Mouse (Mus musculus) liver, embryonic 11.5 days (tissue): ENCODE results near the gene Pcdh9. TPM values are rescaled to one million over a fixed set of nuclear protein-coding genes. Genes with fewer than 3 reads are reported as not detected.
"Not testable (repeated sequence)": the region's sequence is repeated elsewhere in the genome, so short reads cannot be mapped to it uniquely, and the experiment has no call there.

Experiments
- ATAC-seq: fragments of 200-750 bp; cut with Nextera tagmentation; replicated peaks from 2 replicates; pipeline ENCODE4 v1.8.0; 2017; ENCODE audit warnings: moderate number of reproducible peaks, mild to moderate bottlenecking, moderate TSS enrichment, moderate library complexity; ENCODE audit not compliant: low FRiP score
- DNase-seq: peaks from one replicate; pipeline ENCODE4 v3.0.0-alpha.2; 2017; ENCODE audit warnings: low spot score
- H3K27ac ChIP-seq: fragments of 300-500 bp; sonication (generic); 2 replicates; pipeline ENCODE4 v1.5.1; 2014; ENCODE audit warnings: mild to moderate bottlenecking, low read depth, low read length, control low read depth
- H3K27me3 ChIP-seq: fragments of 300-500 bp; sonication (generic); replicated peaks from 2 replicates; pipeline ENCODE4 v1.6.1; 2014; ENCODE audit warnings: low read length, mixed read lengths; ENCODE audit not compliant: control insufficient read depth, insufficient read depth
- H3K36me3 ChIP-seq: fragments of 300-500 bp; sonication (generic); 2 replicates; pipeline ENCODE4 v1.6.1; 2014; ENCODE audit warnings: mild to moderate bottlenecking, low read length, moderate library complexity, mixed read lengths; ENCODE audit not compliant: control insufficient read depth, insufficient read depth
- H3K4me1 ChIP-seq: fragments of 300-500 bp; sonication (generic); replicated peaks from 2 replicates; pipeline ENCODE4 v1.6.1; 2014; ENCODE audit warnings: low read length, mixed read lengths; ENCODE audit not compliant: control insufficient read depth, insufficient read depth
- H3K4me2 ChIP-seq: fragments of 300-500 bp; sonication (generic); 2 replicates; pipeline ENCODE4 v1.6.1; 2014; ENCODE audit warnings: mild to moderate bottlenecking, control low read depth, moderate library complexity
- H3K4me3 ChIP-seq: fragments of 300-500 bp; sonication (generic); 2 replicates; pipeline ENCODE4 v1.5.1; 2014; ENCODE audit warnings: low read depth, low read length, control low read depth
- H3K9ac ChIP-seq: fragments of 300-500 bp; sonication (generic); 2 replicates; pipeline ENCODE4 v1.6.1; 2014; ENCODE audit warnings: low read depth, low read length, control low read depth
- H3K9me3 ChIP-seq: fragments of 300-500 bp; sonication (generic); 2 replicates; pipeline ENCODE4 v1.6.1; 2016; ENCODE audit warnings: low read length, inconsistent platforms, mixed read lengths; ENCODE audit not compliant: control insufficient read depth
- WGBS: fragments of 180-500 bp; shearing (Covaris S2); extraction: QIAGEN DNeasy Blood & Tissue Kit; methylation state at CpG from one replicate; pipeline ENCODE4 v1.1.7; 2014; 5-methylcytosine and 5-hydroxymethylcytosine counted together
- polyA plus RNA-seq: library from polyadenylated mRNA; unstranded; fragments of >200 nt; fragmentation: Nextera tagmentation; extraction: Ambion mirVana; gene quantifications from 2 replicates; pipeline ENCODE4 v1.2.1, GENCODE M21; 2014

The Pcdh9 gene
- polyA plus RNA-seq, 1 experiment from 2014 or later: 4.3 TPM

DNA sequence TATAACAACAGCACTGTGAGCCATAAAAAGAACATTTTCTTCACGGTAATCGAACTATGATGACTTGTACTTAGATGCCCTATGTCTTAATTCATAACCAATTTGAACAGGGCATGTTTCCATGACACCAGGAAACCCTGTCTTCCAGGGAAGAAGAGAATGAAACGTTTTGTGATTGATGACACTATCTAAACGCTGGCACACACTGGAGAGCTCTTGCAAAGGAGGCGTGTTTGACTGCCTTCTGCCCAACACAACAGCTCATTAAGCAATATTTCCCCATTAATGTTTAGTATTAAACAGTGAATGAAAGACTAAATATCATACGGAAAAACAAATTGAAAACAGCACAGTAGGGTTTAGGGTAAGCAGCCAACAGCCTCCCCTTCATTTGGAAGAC is 656.9 kb downstream of the Pcdh9 start:
- H3K9me3 ChIP-seq: no peaks in the 10 kb centered on the region
- H3K36me3 ChIP-seq: no peaks in the 10 kb centered on the region
- no peak overlapping the region for H3K9ac ChIP-seq
- WGBS: 69% methylated on average over 6 of the region's 6 CpGs
- H3K4me2 ChIP-seq: no peak overlapping the region
- no peaks in the 10 kb centered on the region for H3K27me3 ChIP-seq
- ATAC-seq: no peak
- H3K4me1 ChIP-seq: no peaks in the 10 kb centered on the region
- no peak overlapping the region for H3K4me3 ChIP-seq
- no peak overlapping the region for H3K27ac ChIP-seq
- DNase-seq: no peak

DNA sequence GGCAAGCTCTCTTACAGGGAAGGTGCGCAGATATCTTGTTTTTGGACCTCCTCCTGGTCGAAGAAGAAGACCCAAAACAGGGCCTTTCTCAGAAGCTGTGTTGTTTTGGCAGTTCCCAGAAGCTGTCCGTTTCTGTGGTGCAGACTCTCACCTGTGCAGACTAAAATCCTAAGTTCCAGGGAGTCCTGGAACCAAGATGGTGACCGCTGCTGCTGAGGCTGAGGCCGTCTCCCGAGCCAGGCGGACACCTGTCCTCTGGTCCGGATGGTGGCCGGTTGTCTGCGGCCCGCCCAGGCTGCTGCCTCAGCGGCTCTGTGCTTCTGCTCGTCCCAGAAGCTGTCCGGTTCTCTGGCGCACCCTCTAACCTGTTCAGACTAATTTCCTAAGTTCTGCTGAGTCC is 675.6 kb downstream of the Pcdh9 start:
- H3K36me3 ChIP-seq, H3K27ac ChIP-seq, ATAC-seq, H3K27me3 ChIP-seq, H3K4me3 ChIP-seq, H3K9me3 ChIP-seq, H3K9ac ChIP-seq, H3K4me1 ChIP-seq, H3K4me2 ChIP-seq, DNase-seq: not testable (repeated sequence)
- WGBS: 88% methylated on average over 4 of the region's 15 CpGs

DNA sequence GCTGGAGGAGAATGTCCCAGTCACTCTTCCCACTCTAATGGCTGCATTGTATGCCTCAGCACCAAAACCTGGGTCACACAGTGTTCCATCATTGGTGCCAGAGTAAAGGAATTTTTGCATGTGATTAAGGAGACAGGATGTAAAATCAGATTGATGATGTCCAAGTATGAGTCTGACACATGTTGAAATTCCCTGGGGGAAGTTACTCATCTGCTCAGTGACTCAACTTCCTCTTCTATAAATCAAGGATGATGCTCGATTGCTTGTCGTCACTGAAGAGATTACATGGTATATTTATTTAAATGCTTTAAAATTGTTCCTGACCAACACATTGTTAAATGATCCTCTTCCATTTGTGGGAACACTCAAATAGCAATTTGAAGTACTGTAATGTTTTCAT is 690.7 kb downstream of the Pcdh9 start:
- DNase-seq: no peak
- Histone ChIP-seq H3K4me1 (no peaks in the 10 kb centered on the region), H3K27ac (no peak overlapping the region), H3K9ac (no peak overlapping the region), H3K9me3 (no peaks in the 10 kb centered on the region), H3K4me2 (no peak overlapping the region), H3K36me3 (no peaks in the 10 kb centered on the region), H3K27me3 (no peaks in the 10 kb centered on the region), H3K4me3 (no peak overlapping the region)
- WGBS: 70% methylated on average over 2 of the region's 2 CpGs
- ATAC-seq: no peak

- ATAC-seq: no peak
- H3K27me3 ChIP-seq: no peaks in the 10 kb centered on the region
- H3K36me3 ChIP-seq: no peaks in the 10 kb centered on the region
- no peak overlapping the region for H3K4me3 ChIP-seq
- H3K27ac ChIP-seq: no peak overlapping the region
- H3K4me1 ChIP-seq: no peaks in the 10 kb centered on the region
- no peak for DNase-seq
- 87% methylated on average over 9 of the region's 9 CpGs for WGBS
- no peaks in the 10 kb centered on the region for H3K9me3 ChIP-seq
- H3K4me2 ChIP-seq: no peak overlapping the region
- no peak overlapping the region for H3K9ac ChIP-seq
These were observed 707.6 kb downstream of the Pcdh9 start for GRCm38 (mm10) chr14:93182606-93183491.

DNA sequence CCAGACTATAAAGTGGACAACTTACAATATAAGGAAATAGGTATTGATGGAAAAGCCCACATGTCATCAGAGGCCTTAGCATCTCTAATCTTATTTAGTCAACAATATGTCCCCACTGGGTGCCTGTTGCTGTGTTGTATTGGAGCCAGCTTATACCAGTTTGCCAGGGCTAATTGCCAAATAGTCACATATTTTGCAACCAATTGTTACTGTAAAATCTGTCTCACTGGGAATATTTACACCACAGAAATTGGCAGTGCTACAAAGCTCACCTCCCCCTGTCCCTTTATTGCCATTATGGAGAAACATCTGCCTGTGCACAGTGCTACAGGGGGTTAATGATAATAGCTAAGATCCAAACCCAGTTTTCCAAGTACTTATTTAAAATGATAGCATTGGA is 721.3 kb downstream of the Pcdh9 start:
- Histone ChIP-seq H3K4me2 (no peak overlapping the region), H3K4me1 (no peaks in the 10 kb centered on the region), H3K27me3 (no peaks in the 10 kb centered on the region), H3K4me3 (no peak overlapping the region), H3K9me3 (no peaks in the 10 kb centered on the region), H3K27ac (no peak overlapping the region), H3K9ac (no peak overlapping the region), H3K36me3 (no peaks in the 10 kb centered on the region)
- ATAC-seq: no peak
- DNase-seq: no peak

- Histone ChIP-seq H3K4me2 (no peak overlapping the region), H3K9ac (no peak overlapping the region), H3K4me1 (no peaks in the 10 kb centered on the region), H3K9me3 (no peaks in the 10 kb centered on the region), H3K27me3 (no peaks in the 10 kb centered on the region), H3K4me3 (no peak overlapping the region), H3K36me3 (no peaks in the 10 kb centered on the region), H3K27ac (no peak overlapping the region)
- WGBS: 67% methylated on average over 2 of the region's 2 CpGs
- DNase-seq (no peak), ATAC-seq (no peak)
These were observed 722.1 kb downstream of the Pcdh9 start for GRCm38 (mm10) chr14:93168367-93168766.

DNA sequence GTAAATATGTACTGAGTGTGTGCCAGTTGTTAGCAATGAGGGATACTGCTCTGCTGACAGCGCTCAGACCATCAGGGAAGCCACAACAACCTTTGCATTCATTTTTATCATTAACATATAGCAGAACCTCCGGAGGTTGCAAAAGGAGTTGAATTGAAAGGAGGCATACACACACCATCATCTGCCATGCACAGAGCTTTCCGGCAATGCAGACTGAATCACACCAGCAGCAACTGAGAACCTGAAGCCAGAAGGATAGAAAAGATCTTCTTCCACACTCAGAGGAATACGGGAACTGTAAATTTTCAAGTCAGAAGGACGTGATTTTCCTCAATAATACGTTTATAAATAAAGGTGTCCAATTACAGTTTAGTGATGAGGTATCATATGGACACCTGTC is 747.1 kb downstream of the Pcdh9 start:
- Histone ChIP-seq H3K27me3 (no peaks in the 10 kb centered on the region), H3K4me3 (no peak overlapping the region), H3K4me1 (no peaks in the 10 kb centered on the region), H3K36me3 (no peaks in the 10 kb centered on the region), H3K27ac (no peak overlapping the region), H3K9ac (no peak overlapping the region), H3K9me3 (no peaks in the 10 kb centered on the region), H3K4me2 (no peak overlapping the region)
- 79% methylated on average over 6 of the region's 6 CpGs for WGBS
- ATAC-seq (no peak), DNase-seq (no peak)

DNA sequence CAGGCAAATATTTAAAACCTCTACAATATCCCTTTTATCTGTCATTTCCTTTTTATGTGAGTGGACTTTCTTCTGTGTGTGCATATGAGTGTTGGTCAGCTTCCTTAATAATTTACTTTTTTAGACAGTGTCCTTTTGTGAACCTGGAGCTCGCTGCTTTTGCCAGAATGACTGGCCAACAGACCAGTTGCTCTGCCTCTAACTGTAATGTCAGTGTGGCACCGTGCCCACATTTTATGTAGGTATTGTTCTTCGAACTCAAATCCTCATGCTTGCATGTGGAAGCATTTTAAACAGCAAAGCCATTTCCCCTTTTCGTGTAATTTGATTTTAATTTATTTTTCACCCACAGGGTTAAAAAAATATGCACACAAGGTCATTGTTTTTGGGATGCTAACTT is 748.4 kb downstream of the Pcdh9 start:
- H3K27ac ChIP-seq: no peak overlapping the region
- ATAC-seq: no peak
- no peak overlapping the region for H3K4me3 ChIP-seq
- no peak overlapping the region for H3K9ac ChIP-seq
- no peak overlapping the region for H3K4me2 ChIP-seq
- no peaks in the 10 kb centered on the region for H3K4me1 ChIP-seq
- no peaks in the 10 kb centered on the region for H3K27me3 ChIP-seq
- H3K36me3 ChIP-seq: no peaks in the 10 kb centered on the region
- no peaks in the 10 kb centered on the region for H3K9me3 ChIP-seq
- WGBS: 80% methylated on average over 4 of the region's 4 CpGs
- no peak for DNase-seq

- Histone ChIP-seq H3K9ac (no peak overlapping the region), H3K27ac (no peak overlapping the region), H3K4me2 (no peak overlapping the region), H3K4me1 (no peaks in the 10 kb centered on the region), H3K27me3 (no peaks in the 10 kb centered on the region), H3K4me3 (no peak overlapping the region), H3K36me3 (no peaks in the 10 kb centered on the region), H3K9me3 (no peaks in the 10 kb centered on the region)
- WGBS: 82% methylated on average over 3 of the region's 3 CpGs
- no peak for ATAC-seq
- DNase-seq: no peak
These were observed 763.5 kb downstream of the Pcdh9 start for GRCm38 (mm10) chr14:93126993-93127392.
